Mouse (Mus musculus) c-Kit-positive CD71-negative TER-119-negative erythroid progenitor cells, embryonic 14.5 days (primary cell): Measurements from ENCODE around the gene Ankrd36.
A peak's percentile ranks its signal among the peaks of the same experiment; 100 is the strongest.

Experiments used
- DNase-seq: peaks from one replicate; pipeline ENCODE4 v3.0.0-alpha.2; 2013; ENCODE audit warnings: low read depth

The Ankrd36 gene

DNA sequence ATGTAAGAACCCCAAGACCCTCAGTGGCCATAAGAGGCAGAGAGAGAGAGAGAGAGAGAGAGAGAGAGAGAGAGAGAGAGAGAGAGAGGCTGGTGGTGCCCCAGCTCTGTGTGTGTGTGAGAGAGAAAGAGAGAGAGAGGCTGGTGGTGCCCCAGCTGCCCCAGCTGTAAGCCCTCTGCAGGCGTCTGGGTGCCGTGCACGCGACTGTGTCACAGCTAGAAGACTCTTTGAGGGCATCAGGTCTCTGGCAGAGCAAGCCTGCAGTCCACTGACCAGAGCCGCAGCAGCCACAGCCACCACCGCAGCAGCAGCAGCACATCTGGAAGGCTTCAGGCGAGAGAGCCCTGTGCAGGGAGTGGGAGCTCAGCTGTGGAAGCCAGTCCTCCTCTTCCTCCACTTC lies 114.8 kb downstream of the Ankrd36 start:
- DNase-seq = no peak

DNA sequence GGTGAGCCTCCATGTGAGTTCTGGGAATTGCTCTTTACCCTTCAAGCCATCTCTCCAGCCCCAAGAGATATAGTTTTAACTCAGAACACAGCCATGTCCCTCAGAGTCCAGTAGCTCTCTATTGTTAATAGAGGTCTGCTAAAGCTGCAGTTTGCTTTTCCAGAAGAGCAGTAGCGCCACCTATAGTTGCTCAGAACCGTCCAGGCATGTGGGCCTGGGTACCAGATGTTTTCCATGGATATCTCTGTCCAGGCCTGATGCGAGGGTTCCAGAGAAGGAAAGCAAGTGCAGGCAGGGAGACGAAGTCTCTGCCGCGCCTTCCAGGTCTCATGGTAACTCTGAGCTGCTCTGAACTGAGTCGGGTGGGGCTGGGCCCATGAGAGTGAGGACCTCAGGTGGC lies 122.3 kb downstream of the Ankrd36 start:
- DNase-seq = no peak

DNA sequence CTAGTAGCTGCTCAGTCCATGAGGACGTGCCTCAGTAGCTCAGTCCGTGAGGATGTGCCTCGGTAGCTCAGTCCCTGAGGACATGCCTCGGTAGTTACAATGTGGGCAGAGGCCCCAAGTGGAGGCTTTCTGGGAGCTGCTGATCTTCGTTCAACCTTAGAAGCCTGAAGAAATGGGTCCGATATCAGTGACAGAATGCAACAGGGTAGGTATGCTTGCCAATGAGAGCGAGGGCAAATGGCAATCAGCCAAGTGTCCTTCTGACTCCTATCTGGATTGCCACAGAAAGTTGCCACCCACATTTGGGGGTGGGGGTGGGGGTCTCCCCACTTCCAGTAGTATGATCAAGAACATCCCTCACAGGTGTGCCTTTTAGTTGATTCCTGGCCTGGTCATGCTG lies 131.3 kb downstream of the Ankrd36 start:
- DNase-seq = no peak

DNA sequence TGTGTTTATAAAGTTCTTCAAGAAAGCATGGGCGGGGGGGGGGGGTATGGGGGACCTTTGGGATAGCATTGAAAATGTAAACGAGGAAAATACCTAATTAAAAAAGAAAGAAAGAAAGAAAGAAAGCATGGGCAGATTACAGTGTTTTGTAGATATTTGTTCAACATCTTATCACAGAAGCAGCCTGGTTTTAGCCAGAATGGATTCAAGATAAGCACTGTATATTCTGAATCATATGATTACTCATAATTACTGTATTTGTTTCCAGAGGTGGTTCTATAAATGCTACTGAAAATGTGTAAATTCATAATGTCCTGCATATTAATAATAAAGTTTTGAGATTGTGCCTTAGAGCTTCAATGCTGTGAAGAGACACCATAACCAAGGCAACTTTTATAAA lies 131.8 kb downstream of the Ankrd36 start:
- DNase-seq = no peak

DNA sequence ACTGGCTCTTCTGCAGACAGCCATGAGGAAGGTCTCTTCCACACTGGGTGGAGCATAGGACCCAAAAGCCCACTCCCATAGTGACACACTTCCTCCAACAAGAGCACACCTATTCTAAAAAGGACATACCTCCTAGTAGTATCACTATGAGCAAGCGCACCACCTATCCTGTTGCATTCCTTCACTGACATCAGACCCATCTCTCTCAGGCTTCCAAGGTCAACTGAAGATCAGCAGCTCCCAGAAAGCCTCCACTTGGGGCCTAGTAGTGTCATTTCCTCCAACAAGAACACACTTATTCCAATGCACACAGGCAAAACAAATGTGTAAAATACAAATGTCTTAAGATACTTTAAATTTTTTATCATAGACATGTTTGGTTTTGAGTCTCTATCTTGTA lies 132.3 kb downstream of the Ankrd36 start:
- DNase-seq = no peak

DNA sequence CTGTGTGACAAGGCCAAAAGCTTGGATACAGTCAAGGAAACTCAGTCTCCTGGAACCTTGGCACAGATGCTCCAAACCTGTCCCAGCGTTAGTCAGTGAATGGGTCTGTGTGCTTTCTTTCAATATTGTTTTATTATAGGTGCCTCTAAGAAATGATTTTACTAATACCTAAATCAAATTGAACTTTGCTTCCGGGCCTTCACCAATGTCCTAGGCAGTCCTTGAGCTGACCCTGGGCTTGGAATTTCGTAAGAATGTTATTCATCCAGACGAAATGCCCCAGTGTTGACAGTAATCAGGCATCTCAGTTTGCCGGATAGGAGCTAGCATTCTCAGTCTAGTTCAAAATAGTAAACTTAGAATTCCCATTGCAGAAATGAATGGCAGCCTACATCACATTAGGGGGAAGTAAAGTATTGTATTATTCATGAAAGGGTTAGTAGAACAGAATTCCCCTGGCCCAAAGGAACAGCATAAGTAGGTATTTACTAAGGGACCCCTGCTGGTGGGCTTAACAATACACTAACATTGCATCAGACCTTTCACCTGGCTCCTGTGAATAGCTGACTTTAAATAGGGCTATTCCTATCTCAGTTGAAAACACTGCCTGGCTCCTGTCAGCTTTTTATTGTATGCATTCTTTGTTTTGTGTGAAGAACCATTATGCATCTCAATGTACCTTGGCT lies 132.9 kb downstream of the Ankrd36 start:
- no peak for DNase-seq

DNA sequence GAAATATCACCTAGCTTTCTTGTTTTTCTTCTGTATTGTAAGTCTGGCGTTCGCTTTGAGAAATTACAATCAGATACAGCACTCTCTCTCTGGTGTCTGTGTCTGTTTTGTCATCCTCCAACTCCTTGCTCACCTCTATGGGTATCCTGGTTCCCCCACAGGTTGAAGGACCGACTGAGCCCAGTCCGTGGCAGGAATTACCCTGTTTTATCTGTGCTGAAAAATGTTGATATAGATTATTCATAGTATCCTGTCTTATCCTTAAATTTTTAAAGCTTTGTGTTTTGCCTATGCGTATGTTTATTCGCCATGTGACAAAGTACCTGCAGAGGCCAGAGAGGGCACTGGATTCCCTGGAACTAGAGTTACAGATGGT lies 133.5 kb downstream of the Ankrd36 start:
- no peak for DNase-seq

DNA sequence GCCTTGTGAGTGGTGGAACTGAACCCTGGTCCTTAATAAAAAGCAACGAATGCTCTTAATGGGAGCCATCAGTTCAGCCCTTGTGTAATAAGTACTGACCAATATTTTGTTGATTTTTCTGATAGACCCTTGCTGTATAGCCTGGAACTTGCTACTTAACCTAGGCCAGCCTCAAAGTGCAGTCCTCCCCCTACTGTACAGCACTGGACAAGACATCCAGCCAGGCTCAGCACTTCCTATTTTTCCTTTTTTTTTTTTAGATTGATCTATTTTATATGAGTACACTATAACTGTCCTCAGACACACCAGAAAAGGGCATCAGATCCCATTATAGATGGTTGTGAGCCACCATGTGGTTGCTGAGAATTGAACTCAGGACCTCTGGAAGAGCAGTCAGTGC lies 133.9 kb downstream of the Ankrd36 start:
- DNase-seq = no peak

DNA sequence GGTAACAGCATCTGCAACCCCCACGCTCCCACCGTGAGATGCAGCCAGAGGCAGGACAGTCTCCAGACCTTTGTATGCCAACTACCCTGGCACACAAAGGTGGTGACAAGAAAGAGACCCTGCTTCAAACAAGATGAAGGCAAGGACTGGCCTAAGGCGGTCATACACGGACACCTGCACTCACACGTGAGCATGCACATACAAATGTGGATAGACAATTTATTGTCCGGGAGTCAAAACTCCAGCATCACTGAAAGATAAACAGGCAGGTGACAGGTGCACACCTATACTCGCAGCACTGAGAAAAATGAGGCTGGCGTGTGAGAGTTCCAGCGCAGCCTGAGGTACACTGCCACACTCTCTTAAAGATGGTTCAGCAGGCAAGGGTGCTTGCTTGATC lies 136.5 kb downstream of the Ankrd36 start:
- no peak for DNase-seq

DNA sequence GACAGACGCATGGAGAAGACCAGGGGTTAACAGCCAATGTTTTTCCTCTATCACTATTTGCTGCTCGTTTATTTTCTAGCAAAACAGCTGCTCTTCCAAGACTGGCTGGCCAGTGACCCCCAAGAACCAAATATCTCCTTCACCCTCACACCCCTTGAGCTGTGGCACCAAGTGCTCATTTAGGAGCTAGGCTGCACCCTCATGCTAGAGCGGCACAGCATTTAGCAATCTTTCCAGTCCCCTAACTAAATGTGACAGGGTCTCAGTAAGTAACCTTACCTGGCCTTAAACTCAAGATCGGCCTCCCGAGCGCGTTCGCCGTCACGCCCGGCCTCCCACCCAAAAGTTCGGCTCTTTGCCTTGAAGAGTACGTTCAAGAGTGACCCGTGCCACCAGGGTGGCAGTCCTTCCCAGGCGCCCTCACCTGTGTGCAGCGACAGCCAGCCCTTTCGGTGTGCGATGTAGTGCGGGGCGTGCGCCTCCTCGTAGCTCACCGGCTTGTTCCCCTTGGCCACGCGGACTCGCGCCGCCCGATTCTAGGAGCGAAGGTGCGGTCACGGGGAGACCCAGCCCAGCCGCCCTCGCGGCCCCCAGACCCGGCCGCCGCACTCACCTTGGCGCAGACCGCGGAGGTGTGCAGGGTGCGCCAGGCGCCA lies 137.5 kb downstream of the Ankrd36 start:
- DNase-seq = no peak

DNA sequence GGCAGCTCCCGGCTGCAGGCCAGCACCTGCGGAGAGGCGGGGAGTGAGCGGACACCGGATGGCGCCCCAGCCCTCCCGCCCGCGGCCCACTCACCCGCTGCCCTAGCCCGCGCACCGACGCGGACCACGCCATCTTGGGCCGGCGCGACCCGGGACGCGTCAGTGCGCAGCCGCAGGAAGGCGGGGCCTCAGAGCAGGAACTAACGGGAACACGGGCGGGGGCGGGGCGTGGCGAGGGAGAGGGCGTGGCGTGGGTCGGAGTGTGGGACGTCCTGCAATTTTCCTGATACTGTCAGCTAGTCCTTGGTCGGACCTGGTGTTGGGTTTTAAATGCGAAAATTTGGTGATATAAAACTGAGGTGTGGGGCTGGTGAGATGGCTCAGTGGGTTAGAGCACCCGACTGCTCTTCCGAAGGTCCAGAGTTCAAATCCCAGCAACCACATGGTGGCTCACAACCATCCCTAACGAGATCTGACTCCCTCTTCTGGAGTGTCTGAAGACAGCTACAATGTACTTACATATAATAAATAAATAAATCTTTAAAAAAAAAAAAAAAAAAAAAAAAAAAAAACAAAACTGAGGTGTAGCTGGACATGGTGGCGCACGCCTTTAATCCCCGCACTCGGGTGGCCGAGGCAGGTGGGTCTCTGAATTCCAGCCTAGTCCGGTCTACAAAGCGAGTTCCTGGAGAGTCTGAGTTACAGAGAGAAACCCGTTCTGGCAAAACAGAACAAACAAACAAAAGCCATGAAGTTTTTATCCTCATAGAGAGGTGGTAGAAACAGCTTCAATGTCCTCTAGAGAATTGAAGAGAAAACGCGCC lies 138.3 kb downstream of the Ankrd36 start:
- peak; percentile 84 for DNase-seq

DNA sequence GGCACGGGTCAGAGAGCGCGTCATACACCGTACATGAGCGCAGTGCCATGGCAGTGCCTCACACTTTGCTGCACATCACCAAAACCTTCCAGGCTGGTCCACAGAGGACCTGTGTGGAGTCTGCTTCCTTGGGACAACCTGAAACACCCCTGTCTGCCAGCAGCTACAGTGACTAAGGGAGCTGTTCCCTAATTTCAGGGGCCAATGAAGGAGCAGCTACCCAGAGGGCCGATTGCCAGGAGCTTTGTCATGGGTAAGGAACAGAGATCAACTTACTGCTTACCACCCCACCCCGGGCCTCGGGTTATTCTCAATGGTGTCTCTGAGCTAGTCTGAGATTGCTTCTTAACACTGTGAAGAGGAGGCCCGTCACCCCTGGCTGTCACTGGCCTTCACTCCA lies 145.7 kb downstream of the Ankrd36 start:
- DNase-seq = no peak

DNA sequence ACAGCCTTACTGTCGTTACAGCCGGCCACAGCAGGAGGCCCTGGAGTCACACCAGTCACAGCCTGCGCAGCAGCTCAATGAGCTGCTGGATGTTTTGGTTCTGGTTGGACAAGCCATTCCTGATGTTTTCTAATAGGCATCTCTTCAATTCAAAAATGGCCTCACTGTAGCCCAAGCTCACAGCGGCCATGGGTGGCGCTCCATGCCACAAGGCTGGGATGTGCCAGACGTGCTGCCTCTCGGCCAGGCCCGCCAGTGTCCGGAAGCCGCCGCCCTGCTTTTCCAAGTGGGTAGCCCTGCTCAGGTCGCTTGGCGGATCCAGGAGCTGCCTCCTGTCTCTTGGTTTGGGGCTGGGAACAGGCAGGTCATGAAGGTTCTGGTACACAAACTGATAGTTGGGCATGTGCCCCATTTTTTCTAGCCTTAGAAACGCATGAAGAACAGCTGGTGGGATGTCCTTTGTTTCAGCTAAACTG lies 146.2 kb downstream of the Ankrd36 start, which contains the start of gene Mrps24:
TSS of gene Mrps24 (minus strand) at position 51 of the 476 bp plus-strand sequence.
- DNase-seq = no peak

DNA sequence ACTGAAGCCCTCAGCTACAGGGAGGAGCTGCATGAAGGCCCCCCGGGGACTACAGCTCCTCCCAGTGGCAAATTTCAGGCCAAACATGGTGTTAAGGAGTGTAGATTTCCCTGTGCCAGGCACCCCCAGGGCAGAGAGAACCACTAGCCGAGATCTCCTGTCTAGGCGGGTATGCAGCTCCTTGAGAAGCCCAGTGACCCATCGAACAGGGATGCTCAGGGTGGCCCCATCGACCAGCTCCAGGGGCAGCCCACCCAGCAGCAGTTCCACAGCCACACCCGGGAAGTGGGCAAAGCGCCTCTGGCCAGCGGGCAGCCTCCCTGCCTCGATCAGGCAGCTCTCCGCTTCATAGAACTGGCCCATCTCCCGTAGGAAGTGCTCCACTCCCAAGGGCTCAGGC lies 146.8 kb downstream of the Ankrd36 start:
- no peak for DNase-seq

DNA sequence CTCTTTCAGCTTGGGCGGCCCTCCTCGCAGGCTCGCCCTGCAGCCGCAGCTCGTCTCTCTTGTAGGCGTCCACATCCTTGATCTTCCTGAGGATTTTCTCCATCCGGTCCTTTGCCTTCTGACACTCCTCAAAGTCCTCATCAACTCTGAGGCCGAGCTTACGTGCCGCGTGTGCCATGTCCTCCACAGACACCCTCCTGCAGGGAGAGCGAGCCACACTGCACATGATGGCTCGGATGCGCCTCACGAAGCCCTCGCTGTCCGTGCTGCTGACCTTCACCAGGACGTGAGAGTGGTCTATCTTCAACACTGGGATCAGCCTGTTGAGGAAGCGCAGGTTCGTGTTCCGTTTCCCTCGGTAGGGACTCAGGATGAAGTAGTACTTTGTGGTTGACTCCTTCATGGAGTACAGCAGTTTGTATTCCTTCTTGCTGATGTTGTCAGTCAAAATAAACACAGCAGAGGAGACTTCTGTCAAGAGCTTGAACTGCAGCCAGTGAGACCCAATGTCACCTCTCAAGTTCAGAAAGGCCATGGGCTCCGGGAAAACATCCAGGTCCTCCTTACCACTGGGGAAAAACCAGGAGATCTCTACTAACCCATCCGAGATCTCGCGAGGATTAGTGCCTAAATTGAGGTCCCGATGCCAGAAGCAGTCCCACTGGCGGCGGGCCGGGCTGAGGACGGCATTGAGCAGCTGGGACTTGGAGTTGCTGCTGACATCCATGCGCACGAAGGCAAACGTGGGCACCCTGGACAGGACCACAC lies 147.6 kb downstream of the Ankrd36 start:
- DNase-seq = no peak

DNA sequence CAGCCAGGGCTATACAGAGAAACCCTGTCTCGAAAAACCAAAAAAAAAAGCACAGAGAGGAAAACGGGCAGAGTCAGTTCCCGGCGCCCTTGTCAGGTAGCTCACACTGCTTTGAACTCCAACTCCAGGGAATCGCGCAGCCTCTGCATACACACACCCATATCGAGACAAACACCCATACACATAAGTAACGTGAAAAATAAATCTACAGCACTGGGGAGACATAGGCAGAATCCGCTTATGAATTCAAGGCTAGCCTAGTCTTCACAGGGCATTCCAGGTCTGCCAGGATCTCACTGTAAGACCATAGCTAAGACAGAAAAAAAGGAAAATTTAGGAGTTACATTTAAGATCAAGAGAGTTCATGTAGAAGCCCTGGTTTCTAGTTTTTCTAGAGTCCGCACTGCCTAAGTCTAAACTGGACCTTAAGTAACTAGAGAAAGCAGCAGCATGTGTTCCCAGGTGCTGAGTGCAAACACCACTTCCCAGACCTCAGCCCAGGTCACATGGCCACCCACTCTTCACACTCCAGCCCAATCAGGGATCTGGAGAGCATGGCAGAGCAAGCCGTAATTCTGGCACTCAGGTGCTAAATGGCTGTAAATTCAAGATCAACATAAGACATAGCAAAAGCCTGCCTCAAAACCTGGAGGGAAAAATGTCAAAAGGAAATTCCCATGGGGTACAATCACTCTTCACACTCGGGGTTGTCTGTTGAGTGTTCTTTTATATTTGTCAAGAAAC lies 149.3 kb downstream of the Ankrd36 start:
- no peak for DNase-seq

DNA sequence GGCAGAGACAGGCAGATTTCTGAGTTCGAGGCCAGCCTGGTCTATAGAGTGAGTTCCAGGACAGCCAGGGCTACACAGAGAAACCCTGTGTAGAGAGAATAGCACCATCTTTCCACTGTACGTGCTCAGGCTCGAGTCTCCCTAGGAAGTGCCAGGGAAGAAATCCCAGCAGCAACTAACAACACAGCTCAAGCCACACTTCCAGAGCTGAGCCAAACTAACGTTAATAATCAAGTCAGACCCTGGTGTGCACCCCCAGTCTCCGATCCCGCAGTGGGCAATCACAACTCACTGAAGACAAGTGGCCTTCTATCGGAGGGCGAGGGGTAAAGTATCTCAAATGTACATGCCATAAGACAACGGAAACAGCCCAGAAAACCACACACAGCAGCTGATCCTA lies 160.1 kb downstream of the Ankrd36 start:
- no peak for DNase-seq

DNA sequence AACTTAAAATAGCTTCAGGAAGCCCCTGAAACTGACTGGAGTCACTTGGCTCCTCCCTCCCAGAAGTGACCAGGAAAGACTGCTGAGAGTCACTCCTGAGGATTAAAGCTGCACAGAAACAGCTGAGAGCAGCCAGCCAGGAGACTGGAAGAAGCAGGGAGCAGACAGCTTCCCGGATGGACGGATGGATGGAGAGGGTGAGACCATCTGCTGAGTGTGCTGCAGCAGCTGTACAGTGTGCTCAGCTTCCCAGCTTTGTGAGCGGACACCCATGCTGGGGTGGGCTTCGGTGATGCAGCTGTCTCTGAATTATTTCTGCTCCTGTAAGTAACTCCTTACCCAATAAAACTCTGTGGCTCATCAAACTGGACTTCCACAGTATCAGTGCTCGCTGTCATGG lies 162.9 kb downstream of the Ankrd36 start:
- DNase-seq = no peak

DNA sequence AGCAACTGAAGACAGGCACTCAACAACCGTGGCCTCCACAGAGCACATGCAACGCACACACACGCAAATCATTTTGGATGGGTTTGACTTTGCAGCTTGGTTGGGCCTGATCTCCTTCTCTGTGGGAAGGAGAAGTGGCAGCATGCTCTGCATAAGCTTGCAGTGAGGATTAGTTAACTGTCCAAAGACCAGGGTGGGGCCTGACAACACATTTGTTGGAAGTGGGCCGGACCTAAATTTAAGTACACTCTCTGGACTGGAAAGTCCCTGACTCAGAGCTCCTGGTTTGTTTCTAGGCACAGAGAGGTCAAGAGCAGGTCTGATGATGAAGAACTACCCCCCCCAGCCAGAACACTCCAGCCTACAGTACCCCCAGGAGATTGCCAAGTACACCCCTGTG lies 164.8 kb downstream of the Ankrd36 start:
- no peak for DNase-seq

DNA sequence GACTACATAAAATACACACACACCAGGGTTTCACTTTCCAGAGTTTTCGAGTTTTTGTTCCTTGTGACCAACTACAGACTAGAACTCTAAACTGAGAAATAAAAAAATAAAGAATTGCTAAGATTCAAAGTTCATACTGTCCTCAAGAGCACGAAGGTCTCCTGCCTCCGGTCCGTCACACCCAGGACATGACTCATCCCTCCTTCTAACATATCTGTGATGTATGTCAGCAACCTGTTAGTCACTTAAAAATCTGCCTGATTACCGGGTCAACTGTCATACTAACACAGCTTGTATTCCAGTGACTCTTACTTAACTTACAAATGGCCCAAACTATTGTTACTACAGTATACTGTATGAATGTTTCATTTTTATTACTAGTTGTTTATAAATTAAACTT lies 167.7 kb downstream of the Ankrd36 start:
- no peak for DNase-seq
